Mouse (Mus musculus) adrenal gland, postnatal 4 days (tissue): ENCODE measurements around the gene Mlycd. TPM values are rescaled to one million over a fixed set of nuclear protein-coding genes. Genes with fewer than 3 reads are reported as not detected.

Source experiments
- DNase-seq, 2 experiments: peaks; one replicate each; pipeline ENCODE4 v3.0.0; 2021 to 2022; ENCODE audit warnings: low spot score in 2 of 2, mixed read lengths in 2 of 2
- total RNA-seq, 2 experiments: library from RNA; stranded (reverse); gene quantifications; 2 replicates each; pipeline ENCODE4 v1.2.3; 2021

Gene Mlycd
- total RNA-seq, 2 experiments from 2014 or later = 33.7 to 39.1 TPM

- no peak for DNase-seq
Observed at GRCm38 (mm10) chr8:119429552-119429951, 34.9 kb downstream of the Mlycd start.

- DNase-seq = no peak
Observed at GRCm38 (mm10) chr8:119430250-119430649, 35.6 kb downstream of the Mlycd start.

- no peak for DNase-seq
Observed at GRCm38 (mm10) chr8:119430690-119431089, 36.0 kb downstream of the Mlycd start.

- DNase-seq = no peak
Observed at GRCm38 (mm10) chr8:119432372-119432771, 37.7 kb downstream of the Mlycd start.

- no peak for DNase-seq
Observed at GRCm38 (mm10) chr8:119433582-119434174, 39.0 kb downstream of the Mlycd start, which contains the start of gene Osgin1. Gene Osgin1, plus strand, starts transcription at chr8:119434124.

GRCm38 (mm10) chr8:119434569-119434968 lies 39.9 kb downstream of the Mlycd start:
- DNase-seq = no peak

- DNase-seq = no peak
Observed at GRCm38 (mm10) chr8:119435527-119435926, 40.8 kb downstream of the Mlycd start.

- no peak for DNase-seq
Observed at GRCm38 (mm10) chr8:119436331-119436730, 41.7 kb downstream of the Mlycd start.

GRCm38 (mm10) chr8:119436933-119437332 lies 42.3 kb downstream of the Mlycd start:
- DNase-seq = peak; percentile 64 to 80

- no peak for DNase-seq
Observed at GRCm38 (mm10) chr8:119437506-119437905, 42.8 kb downstream of the Mlycd start.

- DNase-seq = no peak
Observed at GRCm38 (mm10) chr8:119438876-119439275, 44.2 kb downstream of the Mlycd start.

- DNase-seq = no peak
Observed at GRCm38 (mm10) chr8:119439424-119439823, 44.7 kb downstream of the Mlycd start.

- DNase-seq = no peak
Observed at GRCm38 (mm10) chr8:119439893-119440249, 45.2 kb downstream of the Mlycd start.

GRCm38 (mm10) chr8:119440250-119440951 lies 45.7 kb downstream of the Mlycd start:
- peak in 1 of 2 experiments; percentile 70 for DNase-seq

GRCm38 (mm10) chr8:119440952-119441270 lies 46.2 kb downstream of the Mlycd start:
- DNase-seq = no peak

GRCm38 (mm10) chr8:119442013-119442412 lies 47.3 kb downstream of the Mlycd start:
- no peak for DNase-seq

GRCm38 (mm10) chr8:119442970-119443369 lies 48.3 kb downstream of the Mlycd start:
- no peak for DNase-seq

GRCm38 (mm10) chr8:119446211-119446989 lies 51.7 kb downstream of the Mlycd start, which contains the start of gene Necab2:
Gene Necab2, plus strand, starts transcription at chr8:119446719.
- DNase-seq = peak; percentile 84 to 87

GRCm38 (mm10) chr8:119446990-119447780 lies 52.5 kb downstream of the Mlycd start:
- DNase-seq = no peak

GRCm38 (mm10) chr8:119447781-119448170 lies 53.1 kb downstream of the Mlycd start:
- DNase-seq = no peak

GRCm38 (mm10) chr8:119449627-119450026 lies 54.9 kb downstream of the Mlycd start:
- no peak for DNase-seq
